Mouse (Mus musculus) gastrocnemius, postnatal 10 days (tissue): Measurements from ENCODE around the gene Abt1. TPM values are rescaled to one million over a fixed set of nuclear protein-coding genes. Genes with fewer than 3 reads are reported as not detected.

Experiments
- DNase-seq: peaks from one replicate; pipeline ENCODE4 v3.0.0; 2021; ENCODE audit warnings: mixed read lengths
- long read RNA-seq, 2 experiments: library from polyadenylated mRNA; stranded (forward); transcript quantifications; one replicate each; pipeline ENCODE4 v2.0.0; 2021
- total RNA-seq, 2 experiments: library from RNA; stranded (reverse); gene quantifications; 2 replicates each; pipeline ENCODE4 v1.2.3; 2021

Gene Abt1
- total RNA-seq, result 1 to 10 TPM; 4.8 to 5.3 TPM
- long read RNA-seq, experiment 1, full-length matches to known transcripts, result 18 of 19 reads
- long read RNA-seq, experiment 1, partial matches to known transcripts, result 0 of 19 reads
- long read RNA-seq, experiment 1, other reads (novel, unspliced or antisense), result 1 of 19 reads
- long read RNA-seq, experiment 2, full-length matches to known transcripts, result 25 of 26 reads
- long read RNA-seq, experiment 2, partial matches to known transcripts, result 0 of 26 reads
- long read RNA-seq, experiment 2, other reads (novel, unspliced or antisense), result 1 of 26 reads

DNA sequence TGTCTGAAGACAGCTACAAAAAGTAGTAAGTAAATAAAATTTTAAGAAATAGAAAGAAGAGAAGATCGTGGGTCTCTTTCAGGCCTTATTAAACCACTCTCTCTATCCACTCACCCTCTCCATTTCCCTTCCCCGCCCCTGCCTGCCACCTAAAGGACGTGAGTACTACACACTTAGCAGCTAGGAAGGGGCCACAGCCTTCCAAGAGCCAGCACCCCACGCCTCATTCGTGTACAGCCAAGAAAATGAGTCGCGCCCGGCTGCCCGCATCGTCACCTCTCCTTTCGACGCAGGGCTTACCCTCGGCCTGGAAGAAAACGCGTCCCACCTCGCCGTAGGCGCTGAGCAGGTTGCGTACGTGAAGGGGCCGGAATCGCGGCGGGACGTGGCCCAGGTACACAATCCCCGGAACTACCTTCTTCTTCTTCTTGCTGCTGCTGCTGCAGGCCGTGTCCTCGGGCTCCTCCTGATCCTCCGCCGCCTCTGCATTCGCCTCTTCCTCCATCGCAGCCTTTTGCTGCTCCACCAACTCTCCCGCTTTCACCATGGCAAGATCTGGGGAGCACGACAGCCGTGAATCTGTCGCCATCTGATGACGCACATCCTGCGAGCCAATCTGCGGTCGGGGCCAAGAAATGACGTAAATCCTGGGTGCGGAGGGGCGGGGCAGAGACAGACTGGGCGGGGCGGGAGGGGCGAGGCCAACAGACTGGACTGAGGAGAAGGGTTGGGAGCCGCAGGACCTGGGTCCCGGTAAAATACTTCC lies at the start of gene Abt1:
TSS of gene Abt1 (minus strand) at position 581 of the 766 bp plus-strand sequence.
- DNase-seq, result peak; percentile 96

DNA sequence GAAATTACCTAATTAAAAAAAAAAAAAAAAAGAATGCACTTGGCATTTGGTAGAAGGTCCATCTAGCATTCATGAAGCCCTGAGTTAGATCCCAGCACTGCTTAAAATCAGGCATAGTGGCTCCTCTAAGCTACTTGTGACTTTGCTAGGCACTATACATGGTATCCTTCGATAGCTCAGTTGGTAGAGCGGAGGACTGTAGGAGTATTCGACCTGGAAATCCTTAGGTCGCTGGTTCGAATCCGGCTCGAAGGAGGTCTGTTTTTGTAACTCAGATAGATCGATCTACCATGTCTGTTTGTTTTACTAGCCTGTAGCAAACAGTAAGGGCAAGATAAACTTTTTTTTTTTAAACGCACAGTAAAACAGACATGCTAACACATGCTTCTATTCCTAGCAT lies 43.2 kb upstream of the Abt1 start:
- no peak for DNase-seq

DNA sequence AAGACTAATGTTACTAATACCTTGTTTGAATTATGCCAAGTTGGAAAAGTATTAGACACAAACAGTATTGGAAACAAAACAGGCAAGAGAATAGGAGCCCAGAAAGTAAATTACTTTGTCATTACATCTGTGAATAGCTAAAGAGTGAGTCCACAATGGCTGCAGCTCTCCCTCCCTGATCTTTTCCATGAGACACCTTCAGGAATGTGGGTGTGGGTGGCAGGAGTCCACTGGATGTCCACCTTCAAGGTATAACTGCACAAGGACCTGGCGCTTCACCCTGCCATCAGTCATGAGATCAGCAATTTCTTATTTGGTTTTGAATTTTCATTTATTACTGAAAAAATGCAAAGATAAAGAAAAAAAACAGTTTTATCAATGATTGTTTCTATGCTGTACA lies 42.6 kb upstream of the Abt1 start:
- no peak for DNase-seq

DNA sequence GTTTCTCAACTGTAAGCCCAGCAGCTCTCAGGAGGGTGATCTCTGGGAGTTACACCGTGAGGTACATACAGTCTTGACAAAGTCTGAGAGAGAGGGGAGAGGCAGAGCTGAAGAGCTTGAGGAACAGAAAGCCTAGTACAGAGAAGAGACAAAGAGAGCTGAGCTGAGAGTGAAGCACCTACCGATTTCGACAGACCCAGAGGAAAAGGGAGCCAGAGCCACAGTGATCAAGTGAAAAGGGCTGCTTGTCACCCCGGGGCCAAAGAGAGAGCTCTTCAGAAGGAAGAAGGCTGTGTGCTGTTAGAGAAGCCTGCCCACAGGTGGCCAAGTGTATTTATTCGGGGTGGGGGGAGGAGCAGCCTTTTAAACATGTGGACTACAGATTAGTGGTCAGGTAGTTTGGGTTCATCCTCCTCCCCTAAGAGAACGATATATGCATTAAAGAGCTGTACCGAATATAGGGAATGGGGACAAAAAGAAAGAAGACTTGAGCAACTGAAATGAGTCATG lies 42.0 kb upstream of the Abt1 start, which contains the start of gene Btn1a1:
TSS of gene Btn1a1 (minus strand) at position 302 of the 510 bp plus-strand sequence.
- DNase-seq, result no peak

DNA sequence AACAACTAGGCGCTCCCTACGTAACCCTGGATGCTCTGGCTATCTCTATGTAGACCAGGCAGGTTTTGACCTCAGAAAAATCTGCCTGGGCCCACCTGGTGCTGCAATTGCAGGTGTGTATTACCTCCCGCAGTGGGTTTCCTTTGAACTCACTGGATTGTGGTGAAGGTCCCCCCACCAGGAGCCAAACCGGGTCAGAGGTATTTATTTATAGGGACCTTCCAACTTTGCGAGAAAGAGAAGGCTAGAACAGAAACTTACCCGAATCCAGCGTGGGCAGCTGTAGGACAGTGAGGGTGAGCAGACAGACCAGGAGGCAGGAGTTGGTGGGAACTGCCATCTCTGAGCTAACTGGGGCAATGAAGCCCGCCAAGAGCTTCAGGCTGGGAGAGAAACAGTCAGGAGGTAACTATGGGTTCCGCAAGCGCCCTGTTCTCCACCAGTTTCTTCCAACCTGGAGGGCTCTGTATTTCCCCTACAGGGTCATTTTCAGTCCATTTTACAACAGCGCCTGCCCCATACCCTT lies 41.2 kb upstream of the Abt1 start:
- DNase-seq, result no peak

DNA sequence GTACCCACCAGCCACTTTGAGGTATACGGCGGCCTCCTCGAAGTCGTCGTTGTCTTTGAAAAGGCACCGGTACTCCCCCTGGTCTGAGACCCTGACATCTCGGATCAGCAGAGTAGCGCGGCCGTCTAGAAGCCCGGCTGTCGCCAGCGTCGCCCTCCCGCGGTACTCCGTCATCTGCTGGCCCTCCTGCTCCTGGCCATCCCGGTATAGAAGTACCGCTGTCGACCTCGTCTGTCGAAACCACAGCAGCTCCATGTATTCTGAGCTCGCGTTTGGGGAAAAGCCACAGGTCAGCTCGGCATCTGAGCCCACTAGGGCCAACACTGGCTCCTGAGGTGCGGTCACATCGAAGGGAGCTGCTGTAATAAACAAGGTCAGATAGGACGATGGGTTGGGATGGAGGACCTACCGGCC lies 40.6 kb upstream of the Abt1 start:
- DNase-seq, result no peak

DNA sequence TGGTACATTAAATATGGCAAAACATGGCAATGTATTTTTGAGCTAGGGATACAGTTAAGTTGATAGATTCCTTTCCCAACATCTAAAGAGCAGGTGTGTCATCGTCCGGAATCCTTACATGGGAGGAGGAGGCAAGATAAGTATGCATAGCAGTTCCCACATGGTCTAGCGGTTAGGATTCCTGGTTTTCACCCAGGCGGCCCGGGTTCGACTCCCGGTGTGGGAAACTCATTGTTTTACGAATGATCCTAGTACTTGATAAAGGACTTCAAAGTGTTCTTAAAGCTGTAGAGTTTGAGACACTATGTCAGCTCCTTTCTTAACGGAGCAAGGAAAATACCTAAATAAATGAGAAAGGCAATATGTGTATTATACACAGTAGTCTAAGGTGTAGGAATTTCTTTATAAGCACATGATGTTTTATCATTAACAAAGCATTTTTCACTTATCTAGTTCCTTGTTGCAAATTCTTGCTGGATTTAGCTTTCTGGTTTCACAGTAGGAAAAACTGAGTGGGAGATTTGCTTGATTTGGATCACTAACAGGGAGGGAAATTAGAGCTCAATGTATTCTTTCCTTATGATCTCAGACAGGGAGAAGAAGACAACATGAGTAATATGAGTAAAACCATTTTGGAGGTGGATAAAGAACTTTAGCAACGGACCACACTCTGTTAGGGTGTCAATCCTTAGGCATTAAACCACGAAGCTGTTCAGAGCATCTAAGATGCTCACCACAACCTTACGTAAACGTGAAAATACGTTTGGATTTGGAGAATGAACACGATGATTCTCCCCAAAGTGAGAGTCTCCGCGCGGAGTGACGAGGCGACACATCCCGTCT lies 39.9 kb upstream of the Abt1 start:
- DNase-seq, result no peak

DNA sequence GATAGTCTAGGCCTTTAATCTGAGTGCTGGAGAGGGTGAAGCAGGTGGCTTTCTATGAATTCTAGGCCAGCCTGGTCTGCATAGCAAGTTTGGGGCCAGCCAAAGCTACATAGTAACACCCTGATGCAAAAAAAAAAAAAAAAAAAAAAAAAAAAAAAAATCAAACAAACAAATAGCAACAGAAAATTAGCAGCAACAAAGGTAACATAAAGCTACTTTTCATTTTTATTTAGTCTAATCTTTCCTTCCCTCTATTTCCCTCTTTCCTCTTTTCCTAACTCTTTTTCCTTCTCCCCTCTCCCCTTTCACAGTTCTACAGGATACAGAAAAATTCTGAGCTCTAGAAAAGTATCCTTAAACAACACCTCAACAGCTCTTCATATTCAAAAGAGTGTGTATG lies 39.0 kb upstream of the Abt1 start:
- DNase-seq, result no peak

DNA sequence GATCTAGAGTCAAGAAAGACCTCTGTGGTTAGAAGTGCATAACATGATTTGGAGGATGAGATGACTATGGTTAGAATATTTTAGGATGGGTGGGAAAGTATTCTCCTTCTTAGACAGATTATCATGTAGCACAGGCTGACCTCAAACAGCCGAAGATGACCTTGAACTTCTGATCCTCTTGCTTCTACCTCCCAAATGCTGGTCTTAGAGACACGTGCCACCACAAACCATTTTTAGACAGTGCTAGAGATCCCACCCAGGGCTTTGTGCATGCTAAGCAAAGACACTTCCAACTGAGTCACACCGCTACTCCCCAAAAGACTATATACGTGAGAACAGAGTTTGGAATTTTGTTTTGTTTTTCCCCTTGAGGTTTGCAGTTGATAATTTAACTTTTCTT lies 38.4 kb upstream of the Abt1 start:
- no peak for DNase-seq

DNA sequence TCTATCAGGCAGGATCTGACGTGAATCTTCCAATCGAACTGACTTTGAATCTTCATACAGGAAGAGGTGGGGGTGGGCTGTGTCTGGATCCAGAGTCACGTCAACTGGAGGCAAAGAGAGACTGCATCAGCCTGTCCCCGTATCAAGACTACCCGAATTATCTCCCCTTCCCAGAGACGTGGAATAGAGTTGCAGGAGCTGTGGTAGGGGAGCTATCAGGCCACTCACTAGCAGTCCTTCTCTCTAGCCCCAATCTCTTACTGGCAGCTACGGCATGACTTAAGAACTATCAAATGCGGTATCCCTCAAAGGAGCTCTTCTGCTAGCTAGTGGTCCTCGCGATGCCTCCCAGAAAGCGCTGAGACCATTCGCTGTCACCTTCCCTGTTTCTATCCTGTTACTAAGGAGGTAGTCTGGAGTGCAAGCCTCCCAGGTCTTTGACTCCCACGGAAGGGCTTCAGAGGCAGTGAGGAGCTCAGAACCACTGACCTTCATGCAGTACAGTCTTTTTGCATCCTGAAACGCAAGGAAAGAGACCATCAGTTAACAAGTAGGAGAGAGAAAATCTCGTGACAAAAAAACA lies 35.7 kb upstream of the Abt1 start:
- no peak for DNase-seq

DNA sequence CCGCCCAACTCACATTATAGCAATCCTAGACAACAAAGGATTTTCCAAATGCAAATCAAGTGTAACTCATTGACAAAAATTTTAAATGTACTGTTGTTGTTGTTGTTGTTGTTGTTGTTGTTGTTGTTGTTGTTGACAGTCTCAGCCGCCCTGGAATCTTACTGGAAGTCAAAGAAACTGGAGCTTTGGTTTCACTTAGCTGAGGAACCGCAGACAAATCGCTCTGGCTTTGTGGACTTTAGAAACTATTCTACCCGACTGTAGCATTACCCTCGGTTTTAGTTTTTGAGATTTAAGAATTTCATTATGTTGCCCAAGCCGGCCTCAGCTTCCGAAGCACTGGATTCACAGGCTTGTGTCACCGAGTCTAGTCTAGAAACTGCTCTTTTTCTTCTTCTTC lies 30.3 kb upstream of the Abt1 start:
- no peak for DNase-seq

DNA sequence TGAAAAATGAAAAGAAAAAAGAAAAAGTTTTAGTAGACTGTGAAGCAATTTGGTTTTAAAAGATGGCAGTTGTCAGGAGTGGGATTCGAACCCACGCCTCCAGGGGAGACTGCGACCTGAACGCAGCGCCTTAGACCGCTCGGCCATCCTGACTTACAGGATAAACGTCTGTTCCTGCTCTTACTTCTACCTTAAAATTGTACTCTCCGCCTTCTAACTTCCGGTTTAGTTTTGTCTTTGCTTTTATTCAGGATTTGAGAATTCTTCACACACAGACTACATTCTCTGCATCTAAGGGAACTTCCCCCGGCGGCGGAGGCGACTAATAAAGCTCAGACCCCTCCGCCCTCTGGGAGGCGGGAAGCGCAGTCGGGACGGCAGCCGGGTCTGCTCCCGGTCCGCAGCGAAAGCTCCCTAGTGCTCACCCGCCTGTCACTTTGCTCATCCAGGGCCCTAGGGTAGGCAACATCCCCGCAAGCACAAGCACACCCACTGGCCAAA lies 29.7 kb upstream of the Abt1 start:
- DNase-seq, result peak; percentile 57

DNA sequence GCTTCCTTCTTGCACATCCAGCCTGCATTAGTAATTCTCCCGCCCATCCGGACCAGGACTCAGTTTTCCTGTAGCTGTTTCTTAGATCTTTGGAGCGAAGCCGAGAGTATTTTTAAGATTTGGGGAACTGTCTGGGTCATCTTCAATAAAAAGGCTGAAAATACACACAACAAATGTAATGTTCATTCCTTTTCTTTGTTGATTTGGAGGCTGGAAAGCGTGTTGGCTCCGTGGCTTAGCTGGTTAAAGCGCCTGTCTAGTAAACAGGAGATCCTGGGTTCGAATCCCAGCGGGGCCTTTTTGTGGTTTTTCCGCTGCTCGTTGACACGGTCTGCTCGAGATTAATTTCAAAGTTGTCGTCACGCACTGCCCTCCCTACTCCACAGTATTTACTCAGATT lies 26.7 kb upstream of the Abt1 start:
- DNase-seq, result peak; percentile 66

DNA sequence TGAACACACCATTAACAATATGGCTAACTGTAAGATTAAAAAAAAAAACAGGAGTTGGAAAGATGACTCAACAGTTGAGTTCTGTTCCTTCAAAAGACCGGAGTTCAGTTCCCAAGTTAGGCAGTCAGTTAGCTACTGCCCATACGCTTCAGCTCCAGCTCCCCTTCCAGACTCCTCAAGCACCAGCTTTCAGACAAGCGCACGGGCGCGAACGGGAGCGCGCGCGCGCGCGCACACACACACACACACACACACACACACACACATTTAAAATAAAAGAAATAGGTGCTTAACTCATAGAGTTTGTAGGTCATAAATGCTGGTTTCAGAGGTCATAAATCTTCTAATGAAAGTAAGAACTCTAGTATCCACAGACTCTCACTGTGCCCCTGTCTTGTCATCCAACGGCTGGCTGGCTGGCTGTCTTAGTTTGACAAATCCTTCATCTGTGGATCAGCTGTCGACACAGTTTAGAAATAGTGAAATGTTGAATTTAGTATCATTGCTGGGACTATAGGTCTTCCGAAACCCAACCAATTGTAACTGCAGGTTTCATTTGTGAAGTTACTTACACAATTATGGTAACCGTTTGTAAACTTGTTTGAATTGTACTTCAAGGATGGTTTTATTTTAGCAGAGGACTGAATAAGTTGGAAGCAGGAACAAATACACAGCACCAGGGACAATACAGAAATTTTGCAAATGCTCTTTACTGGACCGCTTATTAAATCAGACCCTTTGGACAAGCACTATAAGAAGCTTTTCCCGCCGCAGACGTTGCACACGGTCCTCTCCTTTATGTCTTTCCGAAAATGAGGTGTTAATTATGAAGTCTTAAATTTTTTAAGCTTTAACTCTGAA lies 25.8 kb upstream of the Abt1 start:
- peak; percentile 32 for DNase-seq

DNA sequence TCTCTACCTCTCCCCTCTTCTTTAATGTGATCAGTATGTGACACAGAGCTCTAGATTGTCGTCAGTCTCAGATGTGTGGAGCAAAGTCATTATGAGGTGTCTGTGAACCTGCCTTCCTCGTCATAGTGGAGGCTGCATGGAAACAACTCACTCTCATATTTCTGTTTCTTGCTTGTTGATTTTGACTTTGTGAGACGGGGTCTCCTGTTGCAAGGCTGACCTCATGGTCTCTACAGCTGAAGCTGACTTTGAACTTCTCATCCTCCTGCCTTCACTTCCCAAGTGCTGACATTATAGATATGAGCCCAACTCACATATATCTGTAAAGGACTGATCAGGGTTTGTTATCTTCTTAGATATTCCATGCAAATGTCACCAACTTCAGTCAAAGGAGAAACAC lies 25.1 kb upstream of the Abt1 start:
- DNase-seq, result no peak

DNA sequence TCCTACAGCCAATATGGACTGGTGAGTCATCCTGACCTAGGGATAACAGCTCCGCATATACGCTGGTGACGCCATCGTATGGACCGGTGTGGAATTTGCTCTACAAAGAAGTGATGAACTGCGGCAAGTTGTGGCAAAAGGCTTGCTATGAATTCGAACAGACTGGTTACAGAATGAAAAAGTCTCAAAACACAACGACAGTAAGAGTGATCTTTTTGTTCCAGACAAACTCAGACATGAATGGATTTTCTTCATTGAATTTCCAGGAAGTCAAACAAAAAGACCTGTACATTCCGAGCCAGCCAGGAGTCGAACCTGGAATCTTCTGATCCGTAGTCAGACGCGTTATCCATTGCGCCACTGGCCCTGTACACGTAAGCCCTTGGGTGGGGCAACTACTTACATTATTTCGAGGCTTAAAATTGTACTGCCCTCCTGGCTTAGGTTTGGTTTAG lies 22.9 kb upstream of the Abt1 start:
- peak; percentile 64 for DNase-seq

DNA sequence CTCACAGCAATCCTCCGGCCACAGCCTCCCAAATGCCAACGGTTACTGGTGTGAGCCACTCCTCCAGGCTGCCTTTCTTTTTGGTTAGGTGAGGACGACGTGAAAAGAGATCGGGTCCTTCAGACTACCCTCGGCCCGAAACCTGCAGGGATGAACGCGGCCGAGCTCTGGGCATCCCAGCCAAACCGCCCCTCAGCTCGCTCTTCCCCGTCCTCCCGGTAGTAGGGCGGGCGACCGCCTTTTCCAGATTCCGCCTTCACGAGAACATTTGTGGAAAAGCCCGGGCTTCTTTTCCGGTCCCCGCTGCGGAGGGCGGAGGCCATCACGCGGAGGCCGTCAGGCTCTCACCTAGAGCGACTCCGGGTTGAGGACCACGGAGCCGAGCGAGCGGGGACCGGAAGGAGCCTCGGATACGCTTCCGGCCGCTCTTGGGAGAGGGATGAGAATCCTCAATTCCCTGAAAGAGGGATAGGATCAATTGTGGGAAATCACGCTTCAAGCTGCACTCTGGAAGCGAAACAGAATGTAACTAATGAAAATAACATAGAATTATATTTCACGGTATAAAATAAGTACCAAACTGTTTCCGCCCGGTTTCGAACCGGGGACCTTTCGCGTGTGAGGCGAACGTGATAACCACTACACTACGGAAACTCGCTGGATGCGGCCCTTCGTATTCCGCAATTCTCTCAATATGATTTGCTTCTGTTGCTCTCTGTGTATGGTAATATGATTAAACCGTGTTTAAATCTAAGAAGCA lies 22.1 kb upstream of the Abt1 start:
- DNase-seq, result peak; percentile 85

DNA sequence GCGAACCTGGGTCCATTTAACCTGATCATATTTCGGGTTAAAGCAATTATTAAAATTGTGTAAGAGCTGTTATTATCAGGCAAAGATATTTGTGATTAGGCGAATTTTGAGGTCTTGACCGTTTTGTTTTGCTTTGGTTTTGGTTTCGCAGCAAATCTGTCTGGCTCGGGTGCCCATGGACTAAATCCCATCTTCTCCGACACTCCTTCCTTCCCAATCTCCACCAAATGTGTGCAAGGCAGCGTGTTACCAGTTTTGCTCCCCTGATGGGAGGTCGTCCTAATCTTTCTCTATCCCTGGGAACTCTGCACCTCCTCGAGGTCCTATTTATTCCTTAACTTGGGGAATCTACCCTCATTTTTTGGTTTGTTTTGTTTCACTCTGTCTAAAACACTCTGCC lies 21.5 kb upstream of the Abt1 start:
- no peak for DNase-seq

DNA sequence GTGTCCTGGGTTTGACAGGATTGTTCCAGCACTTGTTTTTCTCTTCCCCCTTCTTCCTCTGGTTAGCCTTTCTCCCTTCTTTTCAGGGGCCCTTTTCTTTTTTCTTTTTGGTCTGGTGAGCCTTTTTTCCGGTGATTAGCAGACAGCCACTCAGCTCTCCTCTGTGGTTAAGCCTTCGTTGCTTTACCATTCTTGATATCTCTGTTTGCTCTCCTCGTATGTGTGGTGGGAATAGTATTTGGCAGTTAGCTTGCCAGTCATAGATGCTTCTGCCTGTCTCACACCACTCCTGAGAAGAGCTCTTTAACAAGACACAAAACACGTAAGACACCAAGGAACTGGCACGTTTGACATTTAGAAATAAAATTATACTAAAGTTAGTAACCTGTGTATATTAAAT lies 20.8 kb upstream of the Abt1 start:
- no peak for DNase-seq

DNA sequence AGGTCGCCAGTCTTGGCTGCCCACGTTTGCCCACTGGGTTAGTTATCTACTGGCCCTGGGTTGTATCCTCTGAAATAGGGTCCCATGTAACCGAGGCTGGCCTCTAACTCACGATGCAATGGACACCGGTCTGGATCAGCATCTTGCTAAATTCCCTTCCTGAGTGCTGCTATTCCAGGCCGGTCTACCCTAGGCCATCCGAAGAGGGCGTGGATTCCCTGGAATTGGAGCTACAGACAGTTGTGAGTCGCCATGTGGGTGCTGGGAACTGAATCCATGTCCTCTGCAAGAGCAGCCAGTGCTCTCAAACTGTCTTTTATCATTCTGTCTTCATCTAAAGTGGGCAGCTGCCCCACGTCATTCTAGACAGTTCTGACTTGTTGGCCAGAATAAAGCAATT lies 16.2 kb upstream of the Abt1 start:
- DNase-seq, result no peak
